Mouse (Mus musculus) liver, embryonic 11.5 days (tissue): ENCODE measurements at regions not wholly inside any gene's neighbourhood (a gene's known extent, or its start where the extent isn't known, plus 50 kb on each side); places are given as distances from the start of the nearest gene placed in this dataset.

ENCODE experiments used
- ATAC-seq: fragments of 200-750 bp; cut with Nextera tagmentation; replicated peaks from 2 replicates; pipeline ENCODE4 v1.8.0; 2017; ENCODE audit warnings: moderate number of reproducible peaks, mild to moderate bottlenecking, moderate TSS enrichment, moderate library complexity; ENCODE audit not compliant: low FRiP score
- DNase-seq: peaks from one replicate; pipeline ENCODE4 v3.0.0-alpha.2; 2017; ENCODE audit warnings: low spot score
- H3K27ac ChIP-seq: fragments of 300-500 bp; sonication (generic); 2 replicates; pipeline ENCODE4 v1.5.1; 2014; ENCODE audit warnings: mild to moderate bottlenecking, low read depth, low read length, control low read depth
- H3K27me3 ChIP-seq: fragments of 300-500 bp; sonication (generic); replicated peaks from 2 replicates; pipeline ENCODE4 v1.6.1; 2014; ENCODE audit warnings: low read length, mixed read lengths; ENCODE audit not compliant: control insufficient read depth, insufficient read depth
- H3K36me3 ChIP-seq: fragments of 300-500 bp; sonication (generic); 2 replicates; pipeline ENCODE4 v1.6.1; 2014; ENCODE audit warnings: mild to moderate bottlenecking, low read length, moderate library complexity, mixed read lengths; ENCODE audit not compliant: control insufficient read depth, insufficient read depth
- H3K4me1 ChIP-seq: fragments of 300-500 bp; sonication (generic); replicated peaks from 2 replicates; pipeline ENCODE4 v1.6.1; 2014; ENCODE audit warnings: low read length, mixed read lengths; ENCODE audit not compliant: control insufficient read depth, insufficient read depth
- H3K4me2 ChIP-seq: fragments of 300-500 bp; sonication (generic); 2 replicates; pipeline ENCODE4 v1.6.1; 2014; ENCODE audit warnings: mild to moderate bottlenecking, control low read depth, moderate library complexity
- H3K4me3 ChIP-seq: fragments of 300-500 bp; sonication (generic); 2 replicates; pipeline ENCODE4 v1.5.1; 2014; ENCODE audit warnings: low read depth, low read length, control low read depth
- H3K9ac ChIP-seq: fragments of 300-500 bp; sonication (generic); 2 replicates; pipeline ENCODE4 v1.6.1; 2014; ENCODE audit warnings: low read depth, low read length, control low read depth
- H3K9me3 ChIP-seq: fragments of 300-500 bp; sonication (generic); 2 replicates; pipeline ENCODE4 v1.6.1; 2016; ENCODE audit warnings: low read length, inconsistent platforms, mixed read lengths; ENCODE audit not compliant: control insufficient read depth
- WGBS: fragments of 180-500 bp; shearing (Covaris S2); extraction: QIAGEN DNeasy Blood & Tissue Kit; methylation state at CpG from one replicate; pipeline ENCODE4 v1.1.7; 2014; 5-methylcytosine and 5-hydroxymethylcytosine counted together

DNA sequence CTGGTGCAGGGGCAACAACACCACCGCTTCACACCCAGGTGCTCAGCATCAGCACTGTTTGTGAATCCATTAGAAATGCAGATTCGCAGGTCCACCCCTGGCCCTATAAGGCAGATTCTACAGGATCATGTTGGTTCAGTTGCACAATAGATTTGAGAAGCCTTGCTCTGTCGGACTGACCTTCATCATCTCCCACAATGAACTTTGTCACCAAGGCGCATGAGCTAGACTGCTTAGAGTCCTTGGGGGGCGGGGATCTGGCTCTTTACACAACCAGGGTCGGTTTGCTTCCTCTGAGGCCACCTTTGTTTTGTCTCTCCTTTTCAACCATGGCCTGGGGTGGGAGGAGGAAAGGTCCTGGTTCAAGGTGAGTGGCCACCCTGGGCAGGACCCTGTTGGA, 209.7 kb downstream of the Igsf11 start:
- Histone ChIP-seq H3K27me3 (no peaks in the 10 kb centered on the region), H3K27ac (no peak overlapping the region), H3K4me1 (no peaks in the 10 kb centered on the region), H3K4me2 (no peak overlapping the region), H3K9me3 (no peaks in the 10 kb centered on the region), H3K9ac (no peak overlapping the region), H3K36me3 (no peaks in the 10 kb centered on the region), H3K4me3 (no peak overlapping the region)
- no peak for ATAC-seq
- WGBS: 46% methylated on average over 6 of the region's 6 CpGs
- DNase-seq: no peak

DNA sequence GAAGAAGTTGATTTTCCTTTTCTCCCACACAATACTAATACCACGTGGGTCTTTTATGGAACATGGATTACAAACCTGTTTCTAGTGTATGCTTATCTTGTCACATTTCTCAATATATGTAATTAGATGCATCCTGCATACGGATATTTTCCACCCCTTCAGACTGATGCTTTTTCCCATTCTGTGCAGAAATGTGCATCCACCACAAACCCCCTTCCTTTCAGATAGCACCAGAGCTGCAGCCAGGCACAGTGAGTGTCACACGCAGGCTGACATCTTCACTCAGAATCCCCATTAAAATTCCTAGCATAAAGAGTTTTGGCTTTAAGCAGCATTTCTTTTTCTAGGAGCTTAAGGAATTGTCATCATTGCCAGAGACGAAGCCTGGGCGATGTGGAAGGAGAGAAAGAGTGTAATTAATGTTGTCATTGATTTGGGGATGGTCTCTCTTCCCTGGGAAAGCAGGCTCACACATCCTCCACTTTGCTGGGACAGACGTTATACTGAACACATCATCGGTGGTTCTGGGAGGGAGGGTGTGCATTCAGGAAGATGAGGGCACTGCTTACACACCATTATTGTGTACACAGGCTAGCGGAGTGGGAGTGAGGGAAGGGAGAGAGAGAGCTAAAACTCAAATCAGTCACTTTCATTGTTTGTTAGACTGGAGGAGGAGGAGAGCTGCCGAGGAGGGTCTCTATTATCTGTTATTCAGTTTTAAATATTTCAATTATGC, 211.1 kb downstream of the Igsf11 start:
- no peak for DNase-seq

DNA sequence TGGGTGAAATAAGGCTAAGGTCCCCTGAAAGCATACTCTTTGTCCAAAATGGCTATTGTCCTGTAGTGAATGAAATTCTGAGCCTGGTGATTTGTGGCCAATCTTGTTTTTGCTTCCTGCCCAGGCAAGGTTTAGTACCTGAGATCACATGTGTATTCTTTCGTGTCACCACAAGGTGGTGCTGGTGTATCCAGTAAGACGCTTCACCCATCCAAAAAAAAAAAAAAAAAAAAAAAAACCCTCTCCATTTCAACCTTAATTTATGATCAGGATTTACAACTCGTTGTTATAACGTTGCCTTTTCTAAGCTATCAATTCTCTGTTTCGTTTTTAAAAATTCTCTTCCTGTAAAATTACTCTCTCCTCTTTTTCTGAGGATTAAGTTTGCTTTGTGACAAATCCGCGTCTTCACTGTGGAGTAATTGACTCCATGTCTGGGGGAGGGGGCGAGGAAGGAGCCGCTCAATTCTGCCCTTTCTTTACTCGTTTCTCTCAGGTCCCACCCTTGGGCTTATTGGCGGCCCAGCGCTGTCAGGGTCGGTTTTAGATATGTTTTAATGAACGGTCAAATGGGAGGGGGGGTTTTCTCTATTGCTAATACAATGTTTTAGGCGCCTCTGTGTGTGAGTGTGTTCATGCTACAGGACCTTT, 217.0 kb downstream of the Igsf11 start:
- 43% methylated on average over 15 of the region's 15 CpGs for WGBS
- no peak overlapping the region for H3K4me3 ChIP-seq
- DNase-seq: no peak
- no peaks in the 10 kb centered on the region for H3K36me3 ChIP-seq
- no peak for ATAC-seq
- no peak overlapping the region for H3K9ac ChIP-seq
- no peak overlapping the region for H3K27ac ChIP-seq
- no peaks in the 10 kb centered on the region for H3K9me3 ChIP-seq
- H3K27me3 ChIP-seq: no peaks in the 10 kb centered on the region
- no peaks in the 10 kb centered on the region for H3K4me1 ChIP-seq
- no peak overlapping the region for H3K4me2 ChIP-seq

More for the DNA sequence above, 211.1 kb downstream of the Igsf11 start:
- Histone ChIP-seq H3K4me3 (no peak overlapping the region), H3K27me3 (no peaks in the 10 kb centered on the region), H3K4me2 (no peak overlapping the region), H3K4me1 (no peaks in the 10 kb centered on the region), H3K9me3 (no peaks in the 10 kb centered on the region), H3K9ac (no peak overlapping the region), H3K27ac (no peak overlapping the region), H3K36me3 (no peaks in the 10 kb centered on the region)
- WGBS: 64% methylated on average over 9 of the region's 9 CpGs
- ATAC-seq: no peak

DNA sequence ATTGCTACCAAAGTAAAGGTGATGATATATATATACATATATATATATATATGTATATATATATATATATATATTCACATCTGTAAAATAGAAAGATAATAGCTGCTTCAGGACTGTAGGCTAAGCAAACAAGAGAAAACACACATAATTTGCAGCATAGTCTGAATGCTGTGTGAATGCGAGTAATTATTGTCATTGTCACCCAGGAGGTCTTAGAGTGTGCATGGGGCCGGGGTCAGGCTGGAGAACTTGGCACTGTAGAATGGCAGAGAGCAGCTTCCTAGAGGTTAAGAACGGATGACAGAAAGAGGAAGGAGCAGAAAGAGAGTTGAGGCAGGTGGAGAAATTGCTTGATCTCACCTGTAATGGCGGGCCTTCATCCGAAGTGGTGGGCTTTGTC, 217.6 kb downstream of the Igsf11 start:
- Histone ChIP-seq H3K4me3 (no peak overlapping the region), H3K9ac (no peak overlapping the region), H3K4me1 (no peaks in the 10 kb centered on the region), H3K4me2 (no peak overlapping the region), H3K36me3 (no peaks in the 10 kb centered on the region), H3K9me3 (no peaks in the 10 kb centered on the region), H3K27ac (no peak overlapping the region), H3K27me3 (no peaks in the 10 kb centered on the region)
- ATAC-seq: no peak
- 83% methylated on average over 5 of the region's 5 CpGs for WGBS
- no peak for DNase-seq

DNA sequence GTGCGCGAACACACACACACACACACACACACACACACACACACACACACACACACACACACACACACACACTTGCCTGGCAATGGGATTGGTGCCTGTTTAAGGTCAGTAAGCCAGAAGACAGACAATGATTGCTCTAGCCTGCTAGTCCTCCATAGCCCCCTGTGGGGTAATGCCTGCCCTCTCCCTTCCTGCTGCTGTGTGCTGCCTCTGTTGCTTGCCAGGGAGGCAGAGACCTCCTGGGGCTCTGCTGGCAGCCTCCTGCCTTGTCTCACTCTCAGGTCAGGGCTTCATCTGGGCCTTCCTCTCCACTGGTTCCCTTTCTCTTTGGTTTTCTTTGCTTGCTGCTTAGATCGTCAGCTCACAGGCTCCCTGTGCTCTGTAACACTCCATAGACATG, 225.6 kb downstream of the Igsf11 start:
- H3K9ac ChIP-seq: no peak overlapping the region
- H3K4me2 ChIP-seq: no peak overlapping the region
- 76% methylated on average over 3 of the region's 3 CpGs for WGBS
- ATAC-seq: no peak
- no peaks in the 10 kb centered on the region for H3K27me3 ChIP-seq
- no peak overlapping the region for H3K27ac ChIP-seq
- no peak for DNase-seq
- H3K9me3 ChIP-seq: no peaks in the 10 kb centered on the region
- H3K4me1 ChIP-seq: no peaks in the 10 kb centered on the region
- H3K36me3 ChIP-seq: no peaks in the 10 kb centered on the region
- H3K4me3 ChIP-seq: no peak overlapping the region

DNA sequence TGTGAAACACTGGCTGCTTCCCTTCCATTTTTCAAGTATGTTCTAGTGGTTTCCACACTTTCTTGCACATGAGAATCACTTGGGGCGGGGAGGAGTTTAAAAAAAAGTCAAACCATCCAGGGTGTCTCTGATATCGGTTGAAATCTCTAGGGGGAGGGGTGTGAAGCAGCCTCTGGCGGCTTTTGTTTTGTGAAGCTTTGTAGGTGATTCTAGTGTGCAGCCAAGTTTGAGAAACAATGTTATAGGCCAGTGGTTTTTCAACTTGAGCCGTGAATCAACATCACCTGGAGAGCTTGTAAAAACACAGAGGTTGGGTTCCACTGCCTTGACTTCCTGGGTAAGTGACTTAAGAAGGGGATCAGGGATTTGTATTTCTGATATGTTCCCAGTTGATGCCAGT, 227.3 kb downstream of the Igsf11 start:
- no peaks in the 10 kb centered on the region for H3K9me3 ChIP-seq
- no peak for DNase-seq
- ATAC-seq: no peak
- H3K36me3 ChIP-seq: no peaks in the 10 kb centered on the region
- no peak overlapping the region for H3K4me3 ChIP-seq
- H3K4me1 ChIP-seq: no peaks in the 10 kb centered on the region
- no peak overlapping the region for H3K4me2 ChIP-seq
- no peak overlapping the region for H3K9ac ChIP-seq
- H3K27ac ChIP-seq: no peak overlapping the region
- 49% methylated on average over 4 of the region's 4 CpGs for WGBS
- no peaks in the 10 kb centered on the region for H3K27me3 ChIP-seq

DNA sequence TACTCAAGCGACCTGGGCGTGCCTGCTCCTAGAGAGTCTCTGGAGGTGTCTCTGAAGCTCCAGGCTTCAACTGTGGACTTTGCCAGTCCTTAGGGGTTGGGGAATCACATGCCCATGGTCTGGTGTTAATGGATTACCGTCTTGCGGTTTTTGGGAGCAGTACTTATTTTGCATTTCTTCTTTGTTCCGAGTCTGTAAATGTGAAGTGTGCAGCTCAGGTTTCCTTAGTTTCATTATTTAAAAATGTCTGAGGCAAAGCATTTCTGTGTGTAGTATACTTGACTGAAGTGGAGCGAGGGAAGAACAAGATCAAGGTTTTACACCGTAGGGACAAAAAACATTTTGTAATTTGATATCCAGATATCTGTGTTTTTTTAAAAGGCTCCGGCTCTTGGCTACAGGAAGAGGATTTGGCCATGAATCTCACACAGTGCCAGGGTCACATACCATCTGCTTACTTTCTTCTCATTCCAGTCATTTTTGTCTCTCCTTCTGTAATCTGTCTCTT, 231.0 kb downstream of the Igsf11 start:
- Histone ChIP-seq H3K9ac (no peak overlapping the region), H3K27ac (no peak overlapping the region), H3K4me1 (no peaks in the 10 kb centered on the region), H3K36me3 (no peaks in the 10 kb centered on the region), H3K4me3 (no peak overlapping the region), H3K27me3 (no peaks in the 10 kb centered on the region), H3K4me2 (no peak overlapping the region), H3K9me3 (no peaks in the 10 kb centered on the region)
- DNase-seq: no peak
- no peak for ATAC-seq
- WGBS: 72% methylated on average over 8 of the region's 8 CpGs

DNA sequence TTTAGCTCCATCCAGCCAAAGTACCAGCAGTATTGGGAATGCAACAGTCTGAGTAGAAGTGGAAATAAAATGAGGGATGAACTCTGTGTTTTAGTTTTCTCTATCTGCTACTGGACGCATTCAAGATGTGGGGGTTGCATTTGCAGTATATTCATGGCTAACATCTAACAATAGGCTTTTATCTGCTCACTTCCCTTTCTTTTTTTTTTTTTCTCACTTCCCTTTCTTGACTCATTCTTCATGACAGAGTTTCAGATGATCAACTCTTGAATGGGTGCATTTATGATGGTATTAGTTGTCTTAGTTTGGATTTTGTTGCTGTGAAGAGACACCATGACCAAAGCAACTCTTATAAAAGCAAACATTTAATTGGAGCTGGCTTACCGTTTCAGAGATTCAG, 240.0 kb downstream of the Igsf11 start:
- H3K4me3 ChIP-seq: no peak overlapping the region
- ATAC-seq: no peak

DNA sequence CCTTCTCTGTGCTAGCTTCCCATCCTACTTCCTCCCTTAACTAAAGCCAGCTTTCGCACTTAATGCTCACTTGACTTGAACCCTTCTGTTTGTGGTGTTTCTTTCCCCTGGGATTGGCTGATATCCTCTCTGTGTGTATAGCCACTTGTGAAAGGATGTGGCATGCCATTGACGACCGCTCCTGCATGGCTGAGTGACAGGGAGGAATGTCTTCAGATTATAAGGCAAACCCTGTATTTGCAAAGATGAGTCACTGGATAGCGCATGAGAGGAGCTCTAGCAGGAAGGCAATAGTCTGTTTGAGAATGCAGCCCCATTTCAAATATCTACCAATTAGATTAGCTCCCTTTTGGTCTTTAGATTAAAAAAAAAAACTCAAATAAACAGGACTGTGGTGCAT, 243.3 kb downstream of the Igsf11 start:
- no peaks in the 10 kb centered on the region for H3K27me3 ChIP-seq
- H3K9me3 ChIP-seq: no peaks in the 10 kb centered on the region
- H3K9ac ChIP-seq: no peak overlapping the region
- no peak overlapping the region for H3K27ac ChIP-seq
- H3K4me2 ChIP-seq: no peak overlapping the region
- no peaks in the 10 kb centered on the region for H3K4me1 ChIP-seq
- H3K4me3 ChIP-seq: no peak overlapping the region
- no peaks in the 10 kb centered on the region for H3K36me3 ChIP-seq
- no peak for ATAC-seq
- 59% methylated on average over 4 of the region's 4 CpGs for WGBS
- DNase-seq: no peak

More for the DNA sequence above, 240.0 kb downstream of the Igsf11 start:
- Histone ChIP-seq H3K36me3 (no peaks in the 10 kb centered on the region), H3K9ac (no peak overlapping the region), H3K4me1 (no peaks in the 10 kb centered on the region), H3K4me2 (no peak overlapping the region), H3K27me3 (no peaks in the 10 kb centered on the region), H3K9me3 (no peaks in the 10 kb centered on the region), H3K27ac (no peak overlapping the region)
- DNase-seq: no peak
- 76% methylated on average over 2 of the region's 2 CpGs for WGBS
